Mouse (Mus musculus) bone marrow, adult 2 months (tissue): ENCODE measurements around the gene Rheb.
"Not testable (repeated sequence)": the region's sequence is repeated elsewhere in the genome, so short reads cannot be mapped to it uniquely, and the experiment has no call there.

ENCODE experiments used
- CTCF ChIP-seq: fragments of 200-500 bp; IDR thresholded peaks from 2 replicates; pipeline ENCODE4 v1.5.1; 2011; ENCODE audit warnings: low read length, control low read depth; ENCODE audit not compliant: control insufficient read depth, insufficient read depth
- POLR2A ChIP-seq: fragments of 200-500 bp; IDR thresholded peaks from 2 replicates; pipeline ENCODE4 v1.6.1; 2011; ENCODE audit warnings: low read depth, mild to moderate bottlenecking, control low read depth, low read length, borderline replicate concordance; ENCODE audit not compliant: control insufficient read depth

DNA sequence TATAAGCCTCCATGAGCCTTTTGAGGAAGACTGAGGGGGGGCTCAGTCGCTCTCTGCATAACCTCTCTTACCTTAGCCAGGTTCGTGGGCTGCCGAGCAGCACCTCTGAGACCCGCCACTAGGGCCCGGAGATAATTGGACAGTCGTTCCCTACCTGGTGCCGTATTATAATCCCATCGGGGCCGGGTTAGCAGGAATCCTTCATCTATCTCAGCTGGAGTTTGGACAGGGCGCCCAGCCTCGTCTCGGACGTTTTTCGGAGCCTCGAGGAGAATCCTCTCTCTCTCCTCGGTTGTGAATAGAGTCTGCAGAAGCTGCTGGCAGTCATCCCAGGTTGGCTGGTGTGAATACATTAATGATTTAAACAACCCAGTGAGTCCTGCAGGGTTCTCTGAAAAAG lies 67.9 kb downstream of the Rheb start:
- TF ChIP-seq CTCF, POLR2A: not testable (repeated sequence)
